ENCODE assay signal across 8 mouse cellular contexts in the genomic region with DNA sequence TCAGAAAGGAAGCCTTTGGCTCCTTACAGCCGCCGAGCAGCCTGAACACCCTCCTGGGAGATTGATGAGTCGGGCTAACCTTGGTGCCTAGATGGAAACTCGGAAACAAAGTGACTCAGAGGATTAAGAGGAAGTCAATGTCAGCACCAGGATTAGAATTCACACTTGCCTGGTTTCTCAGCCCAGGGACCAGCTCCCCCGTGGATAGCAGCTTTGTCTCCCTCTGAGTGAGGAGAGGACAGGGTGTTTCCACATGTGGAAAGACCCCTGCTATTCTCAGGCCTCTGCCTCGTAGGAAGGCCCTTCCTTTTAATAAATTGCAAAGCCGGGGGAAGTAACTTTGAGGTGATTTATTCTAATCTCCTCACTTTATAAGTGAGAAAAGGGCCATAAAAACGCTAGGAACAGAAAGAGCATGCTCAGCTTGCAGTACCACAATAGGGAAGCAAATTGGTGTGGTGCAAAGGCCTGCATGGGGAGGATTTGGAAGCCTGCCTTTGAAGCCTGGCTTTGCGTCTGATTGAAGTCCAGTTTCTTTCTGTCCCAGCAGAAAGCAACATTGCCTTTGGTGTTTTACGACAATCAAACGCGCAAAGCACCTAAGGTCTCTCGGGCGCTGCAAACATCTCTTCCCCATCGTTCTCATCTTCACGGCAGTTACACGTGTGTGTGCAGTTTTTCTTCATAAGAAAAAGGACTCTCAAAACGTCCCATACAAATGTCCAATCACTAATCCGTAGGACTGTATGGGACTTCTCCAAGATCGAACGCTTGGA.
DNase-seq lines count a peak whose midpoint lies in the region; ATAC-seq lines count a peak whose summit lies in the region.

No protein-coding gene starts in this region.

- peak overlapping the region; percentile 13 for H3K4me3 ChIP-seq in heart, embryonic 13.5 days
- H3K4me3 ChIP-seq in stomach, embryonic 15.5 days (replicated peaks), result no peak overlapping the region

- H3K9me3 ChIP-seq in heart, embryonic 13.5 days, result no peaks in the 10 kb centered on the region
- no peaks in the 10 kb centered on the region for H3K9me3 ChIP-seq in stomach, embryonic 15.5 days

- WGBS in heart, embryonic 13.5 days, result 19% methylated on average over 21 of the region's 21 CpGs
- WGBS in stomach, embryonic 15.5 days, result 31% methylated on average over 21 of the region's 21 CpGs

- peak; percentile 16 to 40 for DNase-seq in cerebellum, postnatal 25 days
- DNase-seq in cerebellum, adult 8-10 months, result no peak
- DNase-seq in adrenal gland, postnatal 10 days, result peak; percentile 50
- DNase-seq in kidney, postnatal 25 days, result peak; percentile 11 to 39
- no peak for DNase-seq in gastrocnemius, adult 8-10 months (ENCODE audit: low spot score in 2 of 2)
- DNase-seq in urinary bladder, adult 18-20 months (ENCODE audit: low spot score in 2 of 2), result no peak

- H3K36me3 ChIP-seq in heart, embryonic 13.5 days, result no peaks in the 10 kb centered on the region
- H3K36me3 ChIP-seq in stomach, embryonic 15.5 days, result no peaks in the 10 kb centered on the region

- ATAC-seq in heart, embryonic 13.5 days (ENCODE audit: extremely low read depth, insufficient number of reproducible peaks, low FRiP score, low TSS enrichment), result no peak
- ATAC-seq in stomach, embryonic 15.5 days (ENCODE audit: insufficient read depth, low FRiP score, low read depth), result no peak

- H3K4me1 ChIP-seq in heart, embryonic 13.5 days, result peaks cover 41% of the 10 kb centered on the region
- peaks cover 13% of the 10 kb centered on the region for H3K4me1 ChIP-seq in stomach, embryonic 15.5 days

- H3K27me3 ChIP-seq in heart, embryonic 13.5 days (replicated peaks), result peaks cover 4% of the 10 kb centered on the region; the same call in 1 of the 2 replicates
- no peaks in the 10 kb centered on the region for H3K27me3 ChIP-seq in stomach, embryonic 15.5 days (replicated peaks)

- no peak overlapping the region for H3K9ac ChIP-seq in heart, embryonic 13.5 days
- no peak overlapping the region for H3K9ac ChIP-seq in stomach, embryonic 15.5 days

- peak overlapping the region; percentile 51 for H3K4me2 ChIP-seq in heart, embryonic 13.5 days
- H3K4me2 ChIP-seq in stomach, embryonic 15.5 days, result peak overlapping the region; percentile 38; the same call in 1 of the 2 replicates

- peak overlapping the region; percentile 34 for H3K27ac ChIP-seq in heart, embryonic 13.5 days (replicated peaks)
- H3K27ac ChIP-seq in stomach, embryonic 15.5 days, result no peak overlapping the region

Comparison
In these comparisons a context has a peak if more than half of its experiments do, and no peak if none do; other contexts are left out.
1. DNase-seq: peak in cerebellum, postnatal 25 days (2 of 2), adrenal gland, postnatal 10 days (single experiment) and kidney, postnatal 25 days (2 of 2); none in cerebellum, adult 8-10 months (single experiment), gastrocnemius, adult 8-10 months (0 of 2) and urinary bladder, adult 18-20 months (0 of 2).